Mouse (Mus musculus): ENCODE results near the gene Flot1. TPM values are rescaled to one million over a fixed set of nuclear protein-coding genes. Genes with fewer than 3 reads are reported as not detected.

Flot1 gene
- polyA plus RNA-seq, 1 experiment from 2014 or later: 150 TPM

GRCm38 (mm10) chr17:35803858-35804399 lies 19.1 kb upstream of the Flot1 start:
- WGBS: 90% methylated on average over 4 of the region's 4 CpGs
- Histone ChIP-seq H3K36me3 (ENCODE audit: control insufficient read depth, insufficient read depth, low read length) (no peaks in the 10 kb centered on the region), H3K4me1 (ENCODE audit: control insufficient read depth, insufficient read depth, low read depth, low read length) (no peaks in the 10 kb centered on the region), H3K4me3 (ENCODE audit: low read length) (no peak overlapping the region), H3K27ac (ENCODE audit: low read depth, low read length) (no peak overlapping the region), H3K4me2 (ENCODE audit: low read length) (no peak overlapping the region), H3K27me3 (replicated peaks; ENCODE audit: control insufficient read depth, insufficient read depth, low read length) (no peaks in the 10 kb centered on the region), H3K9me3 (ENCODE audit: control insufficient read depth, low read length) (no peaks in the 10 kb centered on the region), H3K9ac (ENCODE audit: low read depth, low read length) (no peak overlapping the region)
- ATAC-seq: no peak

- Histone ChIP-seq H3K4me3 (ENCODE audit: low read length) (no peak overlapping the region), H3K9me3 (ENCODE audit: control insufficient read depth, low read length) (no peaks in the 10 kb centered on the region), H3K9ac (ENCODE audit: low read depth, low read length) (no peak overlapping the region), H3K36me3 (ENCODE audit: control insufficient read depth, insufficient read depth, low read length) (no peaks in the 10 kb centered on the region), H3K27ac (ENCODE audit: low read depth, low read length) (no peak overlapping the region; the same call in 1 of the 2 replicates), H3K27me3 (replicated peaks; ENCODE audit: control insufficient read depth, insufficient read depth, low read length) (no peaks in the 10 kb centered on the region), H3K4me2 (ENCODE audit: low read length) (no peak overlapping the region), H3K4me1 (ENCODE audit: control insufficient read depth, insufficient read depth, low read depth, low read length) (no peaks in the 10 kb centered on the region)
- WGBS: 65% methylated on average over 9 of the region's 9 CpGs
- no peak for ATAC-seq
These were observed 15.0 kb upstream of the Flot1 start for GRCm38 (mm10) chr17:35808073-35808472.

- ATAC-seq: no peak
- Histone ChIP-seq H3K27me3 (replicated peaks; ENCODE audit: control insufficient read depth, insufficient read depth, low read length) (no peaks in the 10 kb centered on the region), H3K4me3 (ENCODE audit: low read length) (no peak overlapping the region), H3K36me3 (ENCODE audit: control insufficient read depth, insufficient read depth, low read length) (no peaks in the 10 kb centered on the region), H3K4me2 (ENCODE audit: low read length) (no peak overlapping the region), H3K27ac (ENCODE audit: low read depth, low read length) (no peak overlapping the region), H3K4me1 (ENCODE audit: control insufficient read depth, insufficient read depth, low read depth, low read length) (no peaks in the 10 kb centered on the region), H3K9ac (ENCODE audit: low read depth, low read length) (no peak overlapping the region), H3K9me3 (ENCODE audit: control insufficient read depth, low read length) (no peaks in the 10 kb centered on the region)
- WGBS: 87% methylated on average over 11 of the region's 11 CpGs
These were observed 13.6 kb upstream of the Flot1 start for GRCm38 (mm10) chr17:35809395-35809794.

GRCm38 (mm10) chr17:35810900-35811648 lies 12.0 kb upstream of the Flot1 start:
- Histone ChIP-seq H3K9ac (ENCODE audit: low read depth, low read length) (no peak overlapping the region), H3K4me3 (ENCODE audit: low read length) (no peak overlapping the region), H3K4me2 (ENCODE audit: low read length) (no peak overlapping the region), H3K27me3 (replicated peaks; ENCODE audit: control insufficient read depth, insufficient read depth, low read length) (no peaks in the 10 kb centered on the region), H3K4me1 (ENCODE audit: control insufficient read depth, insufficient read depth, low read depth, low read length) (no peaks in the 10 kb centered on the region), H3K27ac (ENCODE audit: low read depth, low read length) (no peak overlapping the region), H3K36me3 (ENCODE audit: control insufficient read depth, insufficient read depth, low read length) (no peaks in the 10 kb centered on the region), H3K9me3 (ENCODE audit: control insufficient read depth, low read length) (no peaks in the 10 kb centered on the region)
- ATAC-seq: no peak
- WGBS: 82% methylated on average over 5 of the region's 5 CpGs

GRCm38 (mm10) chr17:35812307-35812706 lies 10.7 kb upstream of the Flot1 start:
- ATAC-seq: no peak
- WGBS: 73% methylated on average over 5 of the region's 5 CpGs
- Histone ChIP-seq H3K4me3 (ENCODE audit: low read length) (no peak overlapping the region), H3K9ac (ENCODE audit: low read depth, low read length) (no peak overlapping the region), H3K4me1 (ENCODE audit: control insufficient read depth, insufficient read depth, low read depth, low read length) (no peaks in the 10 kb centered on the region), H3K36me3 (ENCODE audit: control insufficient read depth, insufficient read depth, low read length) (no peaks in the 10 kb centered on the region), H3K9me3 (ENCODE audit: control insufficient read depth, low read length) (no peaks in the 10 kb centered on the region), H3K27ac (ENCODE audit: low read depth, low read length) (no peak overlapping the region), H3K4me2 (ENCODE audit: low read length) (no peak overlapping the region), H3K27me3 (replicated peaks; ENCODE audit: control insufficient read depth, insufficient read depth, low read length) (no peaks in the 10 kb centered on the region)

GRCm38 (mm10) chr17:35812736-35813135 lies 10.3 kb upstream of the Flot1 start:
- ATAC-seq: no peak

GRCm38 (mm10) chr17:35813245-35813647 lies 9.8 kb upstream of the Flot1 start:
- Histone ChIP-seq H3K4me3 (ENCODE audit: low read length) (no peak overlapping the region), H3K9me3 (ENCODE audit: control insufficient read depth, low read length) (no peaks in the 10 kb centered on the region), H3K9ac (ENCODE audit: low read depth, low read length) (no peak overlapping the region), H3K27ac (ENCODE audit: low read depth, low read length) (peak overlapping the region; percentile 40), H3K27me3 (replicated peaks; ENCODE audit: control insufficient read depth, insufficient read depth, low read length) (no peaks in the 10 kb centered on the region), H3K4me1 (ENCODE audit: control insufficient read depth, insufficient read depth, low read depth, low read length) (no peaks in the 10 kb centered on the region), H3K36me3 (ENCODE audit: control insufficient read depth, insufficient read depth, low read length) (no peaks in the 10 kb centered on the region), H3K4me2 (ENCODE audit: low read length) (no peak overlapping the region)
- peak; percentile 75 for ATAC-seq
- WGBS: 46% methylated on average over 7 of the region's 7 CpGs

More at GRCm38 (mm10) chr17:35812736-35813135, 10.3 kb upstream of the Flot1 start:
- 75% methylated on average over 6 of the region's 6 CpGs for WGBS
- no peak overlapping the region for H3K9ac ChIP-seq (ENCODE audit: low read depth, low read length)
- H3K4me2 ChIP-seq (ENCODE audit: low read length): no peak overlapping the region
- H3K27ac ChIP-seq (ENCODE audit: low read depth, low read length): peak overlapping the region; percentile 40
- H3K36me3 ChIP-seq (ENCODE audit: control insufficient read depth, insufficient read depth, low read length): no peaks in the 10 kb centered on the region
- H3K4me1 ChIP-seq (ENCODE audit: control insufficient read depth, insufficient read depth, low read depth, low read length): no peaks in the 10 kb centered on the region
- H3K4me3 ChIP-seq (ENCODE audit: low read length): no peak overlapping the region
- H3K9me3 ChIP-seq (ENCODE audit: control insufficient read depth, low read length): no peaks in the 10 kb centered on the region
- H3K27me3 ChIP-seq (replicated peaks; ENCODE audit: control insufficient read depth, insufficient read depth, low read length): no peaks in the 10 kb centered on the region

- H3K27ac ChIP-seq (ENCODE audit: low read depth, low read length): peak overlapping the region; percentile 9; the same call in 1 of the 2 replicates
- no peaks in the 10 kb centered on the region for H3K9me3 ChIP-seq (ENCODE audit: control insufficient read depth, low read length)
- no peaks in the 10 kb centered on the region for H3K27me3 ChIP-seq (replicated peaks; ENCODE audit: control insufficient read depth, insufficient read depth, low read length)
- H3K9ac ChIP-seq (ENCODE audit: low read depth, low read length): no peak overlapping the region
- H3K4me3 ChIP-seq (ENCODE audit: low read length): no peak overlapping the region
- no peaks in the 10 kb centered on the region for H3K4me1 ChIP-seq (ENCODE audit: control insufficient read depth, insufficient read depth, low read depth, low read length)
- H3K36me3 ChIP-seq (ENCODE audit: control insufficient read depth, insufficient read depth, low read length): no peaks in the 10 kb centered on the region
- H3K4me2 ChIP-seq (ENCODE audit: low read length): no peak overlapping the region
- 77% methylated on average over 7 of the region's 7 CpGs for WGBS
- no peak for ATAC-seq
These were observed 9.4 kb upstream of the Flot1 start for GRCm38 (mm10) chr17:35813653-35814052.

- Histone ChIP-seq H3K27me3 (replicated peaks; ENCODE audit: control insufficient read depth, insufficient read depth, low read length) (no peaks in the 10 kb centered on the region; the same call in 1 of the 2 replicates), H3K27ac (ENCODE audit: low read depth, low read length) (no peak overlapping the region), H3K4me3 (ENCODE audit: low read length) (no peak overlapping the region), H3K36me3 (ENCODE audit: control insufficient read depth, insufficient read depth, low read length) (no peaks in the 10 kb centered on the region), H3K9me3 (ENCODE audit: control insufficient read depth, low read length) (no peaks in the 10 kb centered on the region), H3K4me2 (ENCODE audit: low read length) (no peak overlapping the region), H3K4me1 (ENCODE audit: control insufficient read depth, insufficient read depth, low read depth, low read length) (no peaks in the 10 kb centered on the region), H3K9ac (ENCODE audit: low read depth, low read length) (no peak overlapping the region)
- ATAC-seq: no peak
- 59% methylated on average over 6 of the region's 6 CpGs for WGBS
These were observed 8.4 kb upstream of the Flot1 start for GRCm38 (mm10) chr17:35814678-35815077.

All from hindbrain, embryonic 16.5 days (tissue).